11 mouse cellular contexts compared by ENCODE assay signal in the genomic region with DNA sequence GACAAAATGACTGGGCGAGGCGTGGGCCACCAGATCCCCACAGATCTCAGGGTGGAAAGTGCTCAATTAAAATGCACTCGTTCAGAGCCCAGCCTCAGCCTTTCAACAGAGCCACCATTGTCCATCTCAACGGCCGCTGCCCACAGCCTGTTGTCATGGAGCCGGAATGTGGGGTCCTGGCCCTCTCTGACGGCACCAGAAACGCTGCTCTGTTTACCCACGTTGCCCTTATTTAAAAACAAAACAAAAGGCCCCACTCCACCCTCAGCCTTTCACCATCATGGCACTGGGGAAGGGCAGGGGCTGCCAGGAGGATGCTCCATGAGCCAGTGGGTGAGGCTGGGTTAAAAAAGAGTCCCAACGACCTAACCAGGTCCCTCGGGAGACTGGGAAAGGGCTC. TPM values are rescaled to one million over a fixed set of nuclear protein-coding genes. Genes with fewer than 3 reads are reported as not detected.
DNase-seq lines count a peak whose midpoint lies in the region.
"Had no signal": no experiment of that assay in that cellular context is flagged by ENCODE, and none has a peak within 500 bp of the region (broad histone marks: within the 10 kb centered on the region; RNA-seq: fewer than 3 reads in every experiment).

No protein-coding gene starts in this region.

- peak overlapping the region; percentile 28 for H3K4me3 ChIP-seq in hindbrain, embryonic 10.5 days
- H3K4me3 ChIP-seq: embryonic facial prominence, embryonic 12.5 days; limb, embryonic 13.5 days had no signal

- H3K4me1 ChIP-seq in hindbrain, embryonic 10.5 days (replicated peaks) = peaks cover 100% of the 10 kb centered on the region

- H3K27me3 ChIP-seq in hindbrain, embryonic 10.5 days (ENCODE audit: insufficient read depth, poor library complexity, severe bottlenecking) = no peaks in the 10 kb centered on the region
- H3K27me3 ChIP-seq: embryonic facial prominence, embryonic 12.5 days; limb, embryonic 13.5 days had no signal

- H3K36me3 ChIP-seq in hindbrain, embryonic 10.5 days = no peaks in the 10 kb centered on the region
- H3K36me3 ChIP-seq: embryonic facial prominence, embryonic 12.5 days; limb, embryonic 13.5 days had no signal

- no peaks in the 10 kb centered on the region for H3K9me3 ChIP-seq in hindbrain, embryonic 10.5 days
- H3K9me3 ChIP-seq: embryonic facial prominence, embryonic 12.5 days; limb, embryonic 13.5 days had no signal

- WGBS in hindbrain, embryonic 10.5 days = 6% methylated on average over 11 of the region's 11 CpGs

- DNase-seq in right cerebral cortex, adult 18-20 months = peak; percentile 28
- DNase-seq in right cerebral cortex, postnatal 14 days = no peak
- peak; percentile 89 for DNase-seq in hindbrain, embryonic 10.5 days (ENCODE audit: low spot score)
- DNase-seq in mesoderm, embryonic 11.5 days (ENCODE audit: low read depth, low spot score) = peak; percentile 82
- DNase-seq in adrenal gland, adult 18-20 months (ENCODE audit: low spot score in 2 of 2) = no peak
- no peak for DNase-seq in gastrocnemius, adult 8-10 months (ENCODE audit: low spot score in 2 of 2)
- DNase-seq in urinary bladder, postnatal 14 days (ENCODE audit: low spot score) = no peak
- no peak for DNase-seq in spleen, postnatal 10 days (ENCODE audit: low spot score in 2 of 2)
- DNase-seq: kidney, adult 8-10 months had no signal

- peak overlapping the region; percentile 84 for H3K27ac ChIP-seq in hindbrain, embryonic 10.5 days
- H3K27ac ChIP-seq: embryonic facial prominence, embryonic 12.5 days; limb, embryonic 13.5 days had no signal

RNA-seq across cellular contexts. Expression of gene Plekha7, which starts 25.4 kb away (rescaled TPM):
- 20.8 and 22.1 TPM in 2 replicates for polyA plus RNA-seq in hindbrain, embryonic 10.5 days (2016; fragmentation: Nextera tagmentation; extraction: Ambion mirVana)
- total RNA-seq in adrenal gland, adult 18-20 months (2021) = 10 to 100 TPM; 10.5 to 12.9 TPM
- total RNA-seq in gastrocnemius, adult 8-10 months (2022) = 1 to 10 TPM in 3 of 4 experiments, under 1 TPM in 1; 0.51 to 2.6 (median 1.4) TPM

RNA-seq across cellular contexts. Expression of gene Rps13, which starts 51.2 kb away (rescaled TPM):
- 814 and 844 TPM in 2 replicates for polyA plus RNA-seq in hindbrain, embryonic 10.5 days (2016; fragmentation: Nextera tagmentation; extraction: Ambion mirVana)
- total RNA-seq in adrenal gland, adult 18-20 months (2021) = 100 to 1,000 TPM; 414 to 473 TPM
- total RNA-seq in gastrocnemius, adult 8-10 months (2022) = 100 to 1,000 TPM; 211 to 298 (median 263) TPM

Comparison
In these comparisons a context has a peak if more than half of its experiments do, and no peak if none do; other contexts are left out.
1. DNase-seq: peak in right cerebral cortex, adult 18-20 months (single experiment), hindbrain, embryonic 10.5 days (single experiment) and mesoderm, embryonic 11.5 days (single experiment); none in right cerebral cortex, postnatal 14 days (single experiment), adrenal gland, adult 18-20 months (0 of 2), gastrocnemius, adult 8-10 months (0 of 2), urinary bladder, postnatal 14 days (single experiment) and spleen, postnatal 10 days (0 of 2).